Mouse (Mus musculus): Measurements from ENCODE around the gene Gm10974.

DNA sequence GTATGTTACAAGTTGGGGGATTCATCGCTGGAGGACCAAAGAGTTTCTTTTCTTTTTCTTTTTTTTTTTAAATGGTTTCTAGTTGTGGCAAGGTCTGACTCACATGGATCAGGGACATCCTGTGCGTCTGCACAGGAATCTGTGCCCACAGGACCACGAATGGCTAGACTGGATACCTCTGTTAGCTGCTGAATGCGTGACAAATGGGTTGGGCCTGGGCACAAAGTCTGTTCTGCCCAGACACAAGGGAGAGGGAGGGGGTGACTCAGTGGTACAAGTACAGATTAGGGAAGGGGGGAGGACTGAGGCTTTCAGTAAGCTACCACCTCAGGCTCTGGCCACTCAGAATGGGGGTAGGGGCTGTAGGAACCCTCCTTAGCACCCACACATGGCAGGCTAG, 10.0 kb downstream of the Gm10974 start:
- TF ChIP-seq CTCF (IDR thresholded peaks at IDR 0.05; ENCODE audit: borderline replicate concordance, control insufficient read depth, extremely low read depth, insufficient read depth, low read length, poor library complexity) = no peak
- no peak for TF ChIP-seq POLR2A (IDR thresholded peaks at IDR 0.05; ENCODE audit: control insufficient read depth, extremely low read depth, insufficient read depth, low read length, poor library complexity)
